Mouse (Mus musculus): Measurements from ENCODE around the gene Fdxacb1.

Fdxacb1 gene

GRCm38 (mm10) chr9:50813796-50814195 lies 45.8 kb downstream of the Fdxacb1 start:
- POLR2A ChIA-PET = no interaction called here

GRCm38 (mm10) chr9:50815666-50816065 lies 47.6 kb downstream of the Fdxacb1 start:
- ChIA-PET POLR2A (interaction anchor here in 1 of 4 experiments (0.7 kb wide), 1 partner anchor 534 kb away, joined by 3 read pairs; no protein-coding TSS in a partner anchor), CTCF (interaction anchor here in 2 of 4 experiments (0.6 to 0.7 kb wide), 3 partner anchors 27 to 1400 kb away, joined by 3 to 6 read pairs (median 3); no protein-coding TSS in a partner anchor)

More at GRCm38 (mm10) chr9:50813796-50814195, 45.8 kb downstream of the Fdxacb1 start:
- CTCF ChIA-PET = no interaction called here

DNA sequence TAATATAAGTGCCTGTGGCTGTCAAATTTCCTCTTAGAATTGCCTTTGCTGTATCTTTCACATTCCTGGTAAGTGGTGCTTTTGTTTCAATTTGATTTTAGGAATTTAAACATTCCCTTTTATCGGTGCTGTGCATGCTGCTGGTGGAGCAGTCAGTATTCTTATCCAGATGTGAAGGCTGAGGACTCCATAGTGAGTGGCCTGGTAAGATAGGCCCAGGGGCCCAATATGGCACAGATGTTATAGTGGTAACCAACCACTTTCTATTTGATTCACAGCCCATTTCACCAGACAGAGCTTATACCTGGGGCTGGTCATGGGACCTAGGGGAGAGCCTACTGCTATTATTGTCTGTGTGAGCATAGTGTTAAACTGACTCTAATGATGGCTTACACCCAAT lies 48.5 kb downstream of the Fdxacb1 start:
- POLR2A ChIA-PET = no interaction called here
- CTCF ChIA-PET = no interaction called here

DNA sequence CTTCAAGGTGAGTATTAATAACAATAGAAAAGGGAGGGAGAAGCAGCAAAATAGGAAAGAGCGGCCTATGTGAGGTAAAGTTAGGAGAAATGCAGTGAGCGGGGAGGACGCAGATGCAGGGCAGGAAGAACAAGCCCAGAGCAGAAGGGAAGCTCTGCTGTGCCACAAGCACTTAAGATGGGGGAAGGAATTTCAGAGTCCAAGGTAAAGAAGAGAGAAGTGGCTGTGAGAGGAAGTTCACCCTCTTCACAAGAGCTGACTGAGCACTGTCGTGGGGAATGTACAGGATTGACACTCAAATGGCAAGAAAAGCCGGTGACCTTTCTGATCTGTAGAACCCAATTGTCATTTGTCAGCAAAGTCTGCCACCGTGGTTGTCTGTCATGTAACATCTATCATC lies 50.0 kb downstream of the Fdxacb1 start:
- POLR2A ChIA-PET = no interaction called here
- CTCF ChIA-PET = interaction anchor here in 2 of 4 experiments (0.6 to 1.3 kb wide), 2 partner anchors 17 to 33 kb away, joined by 3 read pairs; no protein-coding TSS in a partner anchor

DNA sequence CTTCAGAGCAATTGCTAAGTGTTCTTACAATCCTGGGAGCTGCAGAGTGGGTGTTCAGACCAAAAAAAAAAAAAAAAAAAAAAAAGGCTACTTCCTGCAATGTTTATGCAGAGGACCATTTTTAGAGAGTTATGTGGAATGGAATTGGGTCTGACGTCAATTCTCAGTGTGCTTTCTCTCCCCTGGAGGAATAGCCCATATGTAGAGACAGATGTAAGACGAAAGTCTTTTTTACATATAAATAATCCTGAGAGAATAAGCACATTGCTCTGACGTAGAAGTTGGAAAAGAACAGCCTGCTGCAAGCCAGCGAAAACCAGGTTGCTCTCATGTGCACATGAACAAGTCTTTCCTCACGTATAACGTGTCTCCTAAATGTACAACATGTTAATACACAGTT lies 51.7 kb downstream of the Fdxacb1 start:
- ChIA-PET POLR2A (no interaction called here), CTCF (interaction anchor here in 1 of 4 experiments (0.6 kb wide), 1 partner anchor 17 kb away, joined by 3 read pairs; no protein-coding TSS in a partner anchor)

- CTCF ChIA-PET = no interaction called here
- POLR2A ChIA-PET = interaction anchor here in 1 of 4 experiments (0.6 kb wide), 2 partner anchors 36 to 54 kb away, joined by 3 read pairs; partner anchors contain the start of gene Fdxacb1
Measured at GRCm38 (mm10) chr9:50821651-50822050, 53.6 kb downstream of the Fdxacb1 start.

DNA sequence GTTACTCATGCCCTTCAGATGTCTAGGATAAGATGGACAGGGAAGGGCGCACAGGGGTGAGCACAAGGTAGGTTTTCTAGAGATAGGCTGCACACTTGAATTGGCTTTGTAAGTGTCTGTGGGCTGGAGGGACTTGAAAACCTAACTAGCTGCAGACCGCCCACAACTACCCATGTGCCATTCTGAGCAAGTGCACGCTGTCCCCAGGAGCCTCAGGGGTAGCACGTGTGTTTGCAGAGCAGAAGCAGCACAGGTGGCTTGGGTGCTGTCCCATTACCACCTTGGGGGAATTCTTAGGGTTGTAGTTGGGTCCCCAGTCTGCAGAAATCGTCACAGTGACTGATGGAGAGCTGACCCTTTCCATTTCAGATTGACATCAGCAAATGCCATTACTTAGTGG lies 54.2 kb downstream of the Fdxacb1 start:
- ChIA-PET POLR2A (interaction anchor here in 1 of 4 experiments (0.6 kb wide), 1 partner anchor 54 kb away, joined by 3 read pairs; the partner anchor contains the start of gene Fdxacb1), CTCF (interaction anchor here in 1 of 4 experiments (1.2 kb wide), 1 partner anchor 21 kb away, joined by 3 read pairs; no protein-coding TSS in a partner anchor)
